Mouse (Mus musculus) brown adipose tissue, adult 24 weeks (tissue): Measurements from ENCODE around the gene Ccdc9. TPM values are rescaled to one million over a fixed set of nuclear protein-coding genes. Genes with fewer than 3 reads are reported as not detected.

ENCODE experiments used
- H3K27ac ChIP-seq: fragments of 200-500 bp; replicated peaks from 2 replicates; pipeline ENCODE4 v1.5.1; 2012; ENCODE audit warnings: low read depth, mild to moderate bottlenecking, low read length
- H3K4me1 ChIP-seq: fragments of 200-500 bp; 2 replicates; pipeline ENCODE4 v1.6.1; 2012; ENCODE audit warnings: low read length, mixed read lengths; ENCODE audit not compliant: control insufficient read depth, insufficient read depth, insufficient read length
- H3K4me3 ChIP-seq: fragments of 200-500 bp; 2 replicates; pipeline ENCODE4 v1.5.1; 2012; ENCODE audit warnings: low read depth, mild to moderate bottlenecking, low read length, moderate library complexity; ENCODE audit not compliant: insufficient read depth
- polyA plus RNA-seq: library from polyadenylated mRNA; stranded (reverse); fragments of >200 nt; gene quantifications from 2 replicates; pipeline ENCODE4 v1.2.4, GENCODE M21; 2012; ENCODE audit not compliant: missing spikeins, insufficient read depth, insufficient read length

The Ccdc9 gene
- polyA plus RNA-seq, result 26.4 and 28.6 TPM in 2 replicates

GRCm38 (mm10) chr7:16286026-16286961, at the start of gene Ccdc9:
Gene Ccdc9 (minus strand): TSS chr7:16286795.
- peak within 1 kb of the TSS; percentile 81 for H3K27ac ChIP-seq
- H3K4me3 ChIP-seq, result peak within 1 kb of the TSS; percentile 60
- no peaks in the 10 kb centered on the region for H3K4me1 ChIP-seq

DNA sequence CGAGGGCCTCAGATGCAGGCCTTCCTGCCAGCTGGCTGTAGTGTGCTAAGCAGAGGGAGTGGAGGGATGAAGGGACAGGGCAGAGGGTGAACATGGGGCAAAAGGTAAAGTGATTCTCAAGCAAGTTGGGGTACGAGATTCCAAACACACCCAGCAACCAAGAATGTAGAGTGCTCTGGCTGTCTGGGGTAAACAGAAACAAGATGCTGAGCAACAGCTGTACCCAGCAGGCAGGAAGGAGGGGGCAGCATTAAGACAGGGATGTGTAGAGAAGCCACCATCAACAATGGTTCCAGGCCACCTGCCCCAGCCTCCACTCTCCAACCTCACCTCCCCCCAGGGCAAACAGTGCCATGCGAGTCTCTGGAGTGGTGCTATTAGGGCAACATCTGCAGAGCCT, 42.6 kb upstream of the Ccdc9 start:
- no peak overlapping the region for H3K27ac ChIP-seq
- peaks cover 3% of the 10 kb centered on the region; the same call in 1 of the 2 replicates for H3K4me1 ChIP-seq
- no peak overlapping the region for H3K4me3 ChIP-seq

- H3K27ac ChIP-seq, result no peak overlapping the region
- H3K4me3 ChIP-seq, result no peak overlapping the region
- peaks cover 3% of the 10 kb centered on the region; the same call in 1 of the 2 replicates for H3K4me1 ChIP-seq
These were observed 40.0 kb upstream of the Ccdc9 start for GRCm38 (mm10) chr7:16326607-16326971.

GRCm38 (mm10) chr7:16325920-16326606, 39.5 kb upstream of the Ccdc9 start:
- Histone ChIP-seq H3K4me3 (no peak overlapping the region), H3K27ac (peak overlapping the region; percentile 75), H3K4me1 (peaks cover 4% of the 10 kb centered on the region; the same call in 1 of the 2 replicates)

GRCm38 (mm10) chr7:16324661-16325060, 38.1 kb upstream of the Ccdc9 start:
- Histone ChIP-seq H3K27ac (no peak overlapping the region), H3K4me1 (peaks cover 4% of the 10 kb centered on the region; the same call in 1 of the 2 replicates), H3K4me3 (no peak overlapping the region)

DNA sequence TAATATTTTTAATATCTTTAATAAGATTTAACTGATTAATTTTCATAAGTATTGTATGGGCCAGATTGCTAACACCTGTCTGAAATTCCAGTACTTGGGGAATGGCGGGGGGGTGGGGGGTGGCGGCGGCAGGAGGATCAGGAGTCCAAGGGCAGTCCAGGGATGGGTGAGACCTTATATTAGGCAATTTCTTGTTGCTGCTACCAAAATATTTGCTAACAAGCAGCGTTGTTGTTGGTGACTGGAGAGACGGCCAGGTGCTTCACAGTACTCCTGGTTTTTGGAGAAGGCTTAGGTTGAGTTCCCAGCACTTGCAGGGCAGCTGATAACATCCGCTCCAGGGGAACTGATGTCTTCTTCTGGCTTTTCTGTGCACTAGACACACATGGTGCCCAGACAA, 33.9 kb upstream of the Ccdc9 start:
- H3K4me3 ChIP-seq, result no peak overlapping the region
- H3K27ac ChIP-seq, result no peak overlapping the region

GRCm38 (mm10) chr7:16319216-16319615, 32.6 kb upstream of the Ccdc9 start:
- no peak overlapping the region for H3K27ac ChIP-seq
- H3K4me3 ChIP-seq, result no peak overlapping the region
- H3K4me1 ChIP-seq, result peaks cover 5% of the 10 kb centered on the region; the same call in 1 of the 2 replicates

More for the DNA sequence above, 33.9 kb upstream of the Ccdc9 start:
- H3K4me1 ChIP-seq, result peaks cover 4% of the 10 kb centered on the region; the same call in 1 of the 2 replicates

GRCm38 (mm10) chr7:16317094-16317493, 30.5 kb upstream of the Ccdc9 start:
- Histone ChIP-seq H3K4me1 (peaks cover 5% of the 10 kb centered on the region; the same call in 1 of the 2 replicates), H3K4me3 (no peak overlapping the region), H3K27ac (no peak overlapping the region)

GRCm38 (mm10) chr7:16315222-16315759, 28.7 kb upstream of the Ccdc9 start:
- Histone ChIP-seq H3K4me1 (peaks cover 4% of the 10 kb centered on the region; the same call in 1 of the 2 replicates), H3K27ac (0 out of 2 replicates have a peak overlapping the region, but pooled peaks have one; percentile 40), H3K4me3 (no peak overlapping the region)

DNA sequence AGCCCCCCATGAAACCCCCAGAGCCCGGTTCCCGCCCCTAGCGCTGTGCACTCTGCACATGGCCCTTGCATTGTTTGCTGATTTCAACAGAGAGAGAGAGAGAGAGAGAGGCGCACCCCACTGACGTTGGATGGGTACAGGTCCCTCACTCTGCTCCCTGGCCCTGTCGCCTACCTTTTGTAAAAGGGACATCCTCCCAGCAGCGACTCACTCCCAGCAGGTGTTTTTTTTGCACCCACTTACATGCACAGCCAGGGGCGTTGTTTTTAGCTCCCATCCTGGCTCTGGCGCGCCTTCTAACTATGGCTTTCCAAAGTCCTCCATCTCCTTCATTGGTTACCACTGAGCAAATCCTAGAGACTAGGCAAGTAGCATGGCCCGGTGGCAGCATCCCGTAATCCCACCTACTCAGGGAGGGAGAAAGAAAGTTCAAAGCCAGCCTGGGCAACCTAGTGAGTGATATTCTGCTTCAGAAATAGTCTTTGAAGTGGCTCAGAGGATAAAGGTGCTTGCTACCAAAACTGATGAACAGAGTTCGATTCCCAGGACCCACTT, 27.7 kb upstream of the Ccdc9 start:
- H3K27ac ChIP-seq, result peak overlapping the region; percentile 65
- peak overlapping the region; percentile 58 for H3K4me3 ChIP-seq
- H3K4me1 ChIP-seq, result peaks cover 4% of the 10 kb centered on the region; the same call in 1 of the 2 replicates

GRCm38 (mm10) chr7:16313481-16314220, 27.1 kb upstream of the Ccdc9 start:
- Histone ChIP-seq H3K4me1 (peaks cover 4% of the 10 kb centered on the region; the same call in 1 of the 2 replicates), H3K4me3 (peak overlapping the region; percentile 61), H3K27ac (peak overlapping the region; percentile 94)

DNA sequence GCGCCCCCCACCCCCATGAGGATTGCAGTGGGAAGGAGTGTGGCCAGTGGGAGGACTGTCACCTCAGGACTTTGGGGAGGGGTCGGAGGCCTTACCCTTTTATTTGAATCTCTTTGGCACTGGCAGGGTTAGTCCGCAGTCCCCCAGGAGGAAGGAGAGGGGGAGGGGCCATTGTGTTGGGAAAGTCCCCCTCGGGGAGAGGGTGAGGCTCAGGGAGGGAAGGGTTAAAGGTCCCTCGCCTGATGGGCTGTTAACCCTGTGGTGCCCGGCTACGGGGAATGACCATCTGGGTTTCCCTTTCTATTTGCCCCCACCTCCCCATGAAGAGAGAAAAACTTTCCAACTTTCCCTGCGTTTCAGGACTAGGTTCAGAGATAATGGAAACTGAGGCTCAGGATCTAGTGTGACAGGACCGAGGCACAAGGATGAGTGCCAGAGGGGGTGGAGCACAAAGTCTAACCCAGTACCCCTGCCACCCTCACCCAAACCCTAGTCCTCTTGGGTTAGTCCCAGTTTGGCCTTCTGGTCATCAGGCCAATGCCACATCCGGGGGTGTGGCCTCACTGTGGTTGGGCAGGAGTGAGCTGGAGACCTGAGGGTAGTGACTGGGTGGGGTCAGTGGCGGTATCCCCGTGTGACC, 26.2 kb upstream of the Ccdc9 start:
- H3K4me1 ChIP-seq, result peaks cover 4% of the 10 kb centered on the region; the same call in 1 of the 2 replicates

GRCm38 (mm10) chr7:16312011-16312671, 25.5 kb upstream of the Ccdc9 start:
- H3K4me1 ChIP-seq, result peaks cover 4% of the 10 kb centered on the region; the same call in 1 of the 2 replicates

More for the DNA sequence above, 26.2 kb upstream of the Ccdc9 start:
- peak overlapping the region; percentile 61 for H3K4me3 ChIP-seq
- peak overlapping the region; percentile 94 for H3K27ac ChIP-seq

More at GRCm38 (mm10) chr7:16312011-16312671, 25.5 kb upstream of the Ccdc9 start:
- H3K4me3 ChIP-seq, result peak overlapping the region; percentile 61
- peak overlapping the region; percentile 94 for H3K27ac ChIP-seq
